Mouse (Mus musculus): ENCODE results near the gene Cct2. TPM values are rescaled to one million over a fixed set of nuclear protein-coding genes. Genes with fewer than 3 reads are reported as not detected.

Cct2 gene
- 36.6 TPM for polyA plus RNA-seq (2015; fragmentation: Illumina TruSeq; extraction: RNeasy Lipid Tissue Mini Kit (QIAGEN cat#74804); ENCODE audit: insufficient read depth, low read depth, low replicate concordance)

GRCm38 (mm10) chr10:117063254-117064021, at the start of gene Cct2:
TSS of gene Cct2 (minus strand) at chr10:117063814.

GRCm38 (mm10) chr10:117045175-117046056, 18.2 kb downstream of the Cct2 start, which contains the start of gene Lrrc10:
TSS of gene Lrrc10 (plus strand) at chr10:117045341.

Other genes starting within 250 kb of the Cct2 start
- gene Myrfl, start 166.9 kb downstream of the Cct2 start, polyA plus RNA-seq (2015; fragmentation: Illumina TruSeq; extraction: RNeasy Lipid Tissue Mini Kit (QIAGEN cat#74804); ENCODE audit: insufficient read depth, low read depth, low replicate concordance): not detected
- 3.4 TPM for gene Rab3ip, start 113.0 kb downstream of the Cct2 start, polyA plus RNA-seq (2015; fragmentation: Illumina TruSeq; extraction: RNeasy Lipid Tissue Mini Kit (QIAGEN cat#74804); ENCODE audit: insufficient read depth, low read depth, low replicate concordance)
- not detected for gene Gm10271, start 91.2 kb downstream of the Cct2 start, polyA plus RNA-seq (2015; fragmentation: Illumina TruSeq; extraction: RNeasy Lipid Tissue Mini Kit (QIAGEN cat#74804); ENCODE audit: insufficient read depth, low read depth, low replicate concordance)
- 0.30 TPM for gene Best3, start 77.5 kb downstream of the Cct2 start, polyA plus RNA-seq (2015; fragmentation: Illumina TruSeq; extraction: RNeasy Lipid Tissue Mini Kit (QIAGEN cat#74804); ENCODE audit: insufficient read depth, low read depth, low replicate concordance)
- not detected for gene Lrrc10, start 18.5 kb downstream of the Cct2 start, polyA plus RNA-seq (2015; fragmentation: Illumina TruSeq; extraction: RNeasy Lipid Tissue Mini Kit (QIAGEN cat#74804); ENCODE audit: insufficient read depth, low read depth, low replicate concordance)
- gene Frs2, start 84.7 kb upstream of the Cct2 start, polyA plus RNA-seq (2015; fragmentation: Illumina TruSeq; extraction: RNeasy Lipid Tissue Mini Kit (QIAGEN cat#74804); ENCODE audit: insufficient read depth, low read depth, low replicate concordance): 4.6 TPM
- 8.6 TPM for gene Yeats4, start 160.7 kb upstream of the Cct2 start, polyA plus RNA-seq (2015; fragmentation: Illumina TruSeq; extraction: RNeasy Lipid Tissue Mini Kit (QIAGEN cat#74804); ENCODE audit: insufficient read depth, low read depth, low replicate concordance)
- gene 9530003J23Rik, start 174.9 kb upstream of the Cct2 start, polyA plus RNA-seq (2015; fragmentation: Illumina TruSeq; extraction: RNeasy Lipid Tissue Mini Kit (QIAGEN cat#74804); ENCODE audit: insufficient read depth, low read depth, low replicate concordance): not detected
- gene Lyz2, start 218.5 kb upstream of the Cct2 start, polyA plus RNA-seq (2015; fragmentation: Illumina TruSeq; extraction: RNeasy Lipid Tissue Mini Kit (QIAGEN cat#74804); ENCODE audit: insufficient read depth, low read depth, low replicate concordance): 150 TPM
- gene Lyz1, start 229.1 kb upstream of the Cct2 start, polyA plus RNA-seq (2015; fragmentation: Illumina TruSeq; extraction: RNeasy Lipid Tissue Mini Kit (QIAGEN cat#74804); ENCODE audit: insufficient read depth, low read depth, low replicate concordance): 4.7 TPM